Mouse (Mus musculus) MEL-GATA-1-ER (cell line): Measurements from ENCODE around the gene Ttc13.

Experiments used
- DNase-seq: peaks from one replicate; pipeline ENCODE4 v3.0.0-alpha.2; 2012; ENCODE audit warnings: low read depth; ENCODE audit errors: extremely low read depth

Gene Ttc13

DNA sequence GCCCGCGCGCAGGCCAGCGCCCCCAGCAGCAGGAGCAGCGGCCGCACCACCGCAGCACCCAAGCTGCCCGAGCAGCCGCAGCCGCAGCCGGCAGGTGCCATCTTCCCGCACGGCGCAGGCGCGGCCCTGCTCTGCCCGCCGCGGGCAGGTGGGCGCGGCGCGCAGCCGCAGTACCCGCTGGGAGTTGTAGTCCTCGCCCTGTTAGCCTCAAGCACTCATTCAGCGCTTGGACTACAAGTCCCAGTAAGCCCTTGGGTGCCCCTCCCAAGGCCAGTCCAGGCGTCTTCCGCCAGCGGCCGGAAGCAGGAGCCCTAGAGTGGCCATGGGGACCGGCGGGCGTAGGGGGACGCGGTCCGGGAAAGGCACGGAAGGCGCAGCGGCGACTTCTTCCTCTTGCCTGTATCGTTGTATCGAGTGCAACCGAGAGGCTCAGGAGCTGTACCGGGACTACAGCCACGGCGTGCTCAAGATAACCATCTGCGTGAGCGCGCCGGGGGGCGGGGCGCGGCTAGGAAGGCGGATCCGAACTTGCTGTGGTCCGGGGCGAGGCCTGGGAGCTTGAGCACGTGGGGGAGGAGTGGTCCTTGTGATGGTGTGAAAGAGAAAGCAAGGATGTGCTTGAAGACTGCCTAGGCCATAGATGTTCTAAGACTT lies at the start of gene Ttc13, which contains the start of gene Arv1:
Gene Ttc13, minus strand, starts transcription at position 122 of the 654 bp plus-strand sequence.
Gene Arv1, plus strand, starts transcription at position 278 of the 654 bp plus-strand sequence.
- peak; percentile 96 for DNase-seq

DNA sequence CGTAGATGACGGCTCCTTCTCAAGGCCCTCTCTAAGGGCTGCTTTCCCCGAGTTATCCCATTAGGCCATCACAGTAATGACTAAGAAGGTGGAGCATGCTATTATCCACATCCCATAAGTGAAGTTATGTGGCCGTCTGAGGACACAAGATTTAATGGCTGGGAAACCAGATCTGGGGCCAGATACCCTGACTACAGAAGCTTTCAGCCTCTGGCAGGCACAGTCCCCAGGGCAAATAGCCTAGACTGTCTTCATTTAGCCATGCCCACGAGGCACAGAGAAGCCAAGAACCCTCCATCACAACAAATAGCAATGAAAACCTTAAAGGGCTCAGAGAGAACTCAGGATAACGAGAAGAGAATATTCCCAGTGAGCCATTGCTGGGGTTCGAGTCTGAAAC lies 41.3 kb upstream of the Ttc13 start:
- no peak for DNase-seq

DNA sequence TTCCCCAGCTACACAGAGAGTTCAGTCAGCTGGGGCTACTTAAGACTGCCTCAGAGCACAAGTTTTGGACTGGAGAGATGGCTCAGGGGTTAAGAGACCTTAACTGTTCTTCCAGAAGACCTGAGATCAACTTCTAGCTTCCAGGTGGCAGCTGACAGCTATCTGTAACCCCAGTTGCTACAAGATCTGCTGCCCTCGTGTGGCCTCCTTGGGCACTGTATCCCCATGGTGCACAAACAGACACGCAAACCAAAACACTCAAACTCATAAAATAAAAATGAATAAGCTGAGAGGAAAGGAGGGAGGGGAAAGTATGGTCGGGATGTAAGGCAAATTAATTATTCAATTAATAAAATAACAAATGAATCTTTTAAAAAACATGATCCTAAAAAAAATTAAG lies 36.8 kb upstream of the Ttc13 start:
- peak; percentile 25 for DNase-seq

DNA sequence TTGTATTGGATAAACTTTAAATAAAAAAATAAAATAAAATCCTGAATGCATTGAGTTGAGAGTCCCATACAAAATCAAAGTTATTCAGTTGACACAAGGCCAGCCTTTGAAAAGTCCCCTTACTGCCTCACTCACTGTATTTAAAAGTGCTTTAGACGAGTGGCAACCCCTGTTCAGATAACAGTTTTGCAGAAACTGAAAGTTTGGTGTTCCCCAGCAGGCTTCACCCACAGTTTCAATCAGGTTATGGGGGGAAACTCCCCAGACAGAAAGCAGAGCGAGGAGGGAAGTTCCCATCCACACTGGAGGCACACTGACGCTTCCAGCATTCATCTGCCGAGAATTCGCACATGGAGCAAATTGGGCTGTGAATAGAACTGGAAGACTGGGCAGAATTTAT lies 34.8 kb upstream of the Ttc13 start:
- no peak for DNase-seq

DNA sequence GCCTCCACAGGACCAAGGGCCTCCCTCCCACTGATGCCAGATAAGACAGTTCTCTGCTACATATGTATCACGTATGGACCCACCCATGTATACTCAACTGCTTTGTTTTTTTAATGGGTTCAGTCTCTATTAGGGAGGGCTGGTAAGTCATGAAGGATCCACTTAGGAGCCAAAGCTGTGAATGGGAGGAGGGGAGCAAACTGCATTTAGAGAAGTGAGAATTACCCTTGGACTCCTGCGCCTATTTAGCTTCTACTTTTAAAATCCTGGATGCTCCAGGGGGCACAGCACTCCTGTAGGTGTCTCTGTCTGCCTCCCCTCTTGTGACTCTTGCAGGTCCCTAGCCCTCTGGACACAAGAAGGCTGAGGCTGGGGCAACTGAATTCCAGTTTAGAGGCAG lies 34.4 kb upstream of the Ttc13 start:
- no peak for DNase-seq

DNA sequence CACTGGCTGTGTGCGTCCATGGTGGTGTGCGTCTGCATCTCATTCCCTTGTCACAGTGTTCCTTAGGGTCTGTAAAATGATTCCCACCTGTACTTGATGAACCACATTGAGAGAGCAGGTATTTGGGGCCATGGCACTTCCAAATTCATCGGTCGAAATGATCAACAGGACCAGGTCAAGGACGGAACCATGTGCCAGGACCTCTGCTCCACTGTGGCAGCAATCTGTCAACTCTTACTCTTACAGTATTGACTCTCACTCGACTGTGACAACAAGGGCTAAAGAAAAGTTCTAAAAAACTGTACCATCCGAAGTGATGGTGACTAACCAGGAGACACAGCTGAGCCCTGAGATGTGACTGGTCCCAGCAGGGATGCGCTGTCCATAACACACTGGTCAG lies 33.7 kb upstream of the Ttc13 start:
- no peak for DNase-seq

DNA sequence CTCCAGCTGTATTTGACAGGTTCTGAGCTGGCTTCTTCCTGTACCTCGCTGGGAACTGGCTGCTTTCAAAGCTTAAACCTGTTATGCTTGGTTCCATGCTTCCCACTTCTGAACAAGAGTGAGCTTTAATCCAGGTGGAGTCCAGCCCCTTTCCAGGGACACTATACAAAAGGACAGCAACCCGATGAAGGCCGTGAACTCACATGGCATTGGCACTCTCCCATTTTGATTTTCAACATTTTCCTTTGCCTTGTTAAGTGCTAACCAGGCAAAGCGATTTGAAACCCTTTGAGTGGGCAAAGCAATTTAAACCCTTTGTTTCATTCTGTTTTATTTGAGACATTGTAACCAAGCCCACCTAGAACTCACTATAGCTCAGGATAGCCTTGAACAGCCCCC lies 33.0 kb upstream of the Ttc13 start:
- DNase-seq: no peak

DNA sequence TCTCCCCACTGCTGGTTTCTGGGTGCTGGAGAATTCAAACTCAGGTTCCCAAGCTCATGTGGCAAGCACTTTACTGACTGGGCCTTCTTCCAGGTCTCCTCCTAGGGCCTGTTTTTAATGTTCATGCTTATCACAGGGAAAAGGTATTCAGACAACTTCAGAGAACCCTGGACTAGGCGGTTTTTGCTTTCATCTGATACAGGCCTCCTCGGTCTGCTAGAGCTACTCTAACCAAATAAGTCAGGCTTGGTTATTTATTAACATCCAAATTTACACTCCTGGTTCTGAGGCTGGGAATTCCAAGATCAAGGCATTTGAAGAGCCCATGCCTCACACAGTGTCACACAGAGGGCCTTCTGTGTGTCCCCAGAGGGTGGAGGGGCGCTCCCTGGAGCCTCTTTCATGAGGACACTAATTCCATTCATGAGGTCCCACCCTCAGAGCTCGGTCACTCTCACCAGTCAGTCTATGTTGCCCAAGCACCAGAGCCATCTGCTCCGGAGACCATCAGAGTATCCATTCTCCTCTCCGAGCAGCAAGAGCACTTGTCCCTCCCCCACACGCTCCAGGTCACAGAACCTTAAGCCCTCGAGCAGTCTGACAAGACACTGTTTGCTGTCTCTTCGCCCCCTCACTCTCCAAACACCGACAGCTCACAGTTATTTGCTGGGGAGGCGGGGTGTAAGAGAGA lies 32.5 kb upstream of the Ttc13 start:
- no peak for DNase-seq

DNA sequence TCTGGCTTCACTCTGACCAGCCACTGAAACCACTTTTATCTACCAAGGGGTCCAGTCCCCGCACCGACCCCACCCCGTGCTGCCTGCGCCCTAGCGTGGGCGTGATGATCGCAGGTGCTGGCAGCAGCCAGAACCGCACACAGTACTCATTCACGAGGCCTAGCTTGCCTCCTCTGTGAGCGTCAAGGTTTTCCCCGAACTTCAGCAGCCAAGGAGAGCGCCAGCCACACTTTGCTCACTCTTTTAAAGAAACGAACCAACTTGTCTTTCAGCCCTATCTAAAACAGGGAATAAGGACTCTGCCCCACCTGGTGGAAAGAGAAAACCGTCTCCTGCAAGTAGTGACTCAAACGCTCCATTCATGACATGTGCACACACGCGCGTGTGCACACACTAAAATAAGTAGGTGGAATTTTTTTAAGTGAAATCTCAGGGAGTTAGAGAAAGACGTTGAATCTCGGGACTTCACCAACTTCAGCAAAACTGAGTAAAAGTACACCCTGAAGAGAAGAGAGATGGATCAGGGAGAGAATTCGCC lies 30.6 kb upstream of the Ttc13 start:
- DNase-seq: no peak

DNA sequence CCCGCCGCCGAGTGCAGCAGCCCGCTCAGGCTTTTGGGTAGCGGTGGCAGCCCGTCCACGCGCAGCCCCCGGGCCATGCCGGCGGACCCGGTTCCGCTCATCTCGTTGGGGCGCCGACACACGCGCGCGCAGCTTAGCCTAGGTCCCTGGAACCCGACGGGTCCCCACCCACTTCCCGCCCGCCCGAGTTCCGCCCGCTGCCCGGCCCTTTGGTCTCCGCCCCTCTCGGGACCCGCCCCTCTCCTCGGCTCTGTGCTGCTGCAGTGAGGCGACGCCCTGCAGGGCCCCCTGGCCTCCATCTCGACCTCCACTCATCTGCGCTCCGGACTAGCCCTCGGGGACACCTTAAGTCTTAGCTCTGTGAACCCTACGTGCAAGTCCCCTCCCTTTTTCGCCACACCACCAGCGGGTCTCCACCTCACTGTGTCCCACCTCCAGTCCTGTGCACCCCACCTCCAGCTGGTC lies 30.0 kb upstream of the Ttc13 start, which contains the start of gene Fam89a:
Gene Fam89a, minus strand, starts transcription at position 124 of the 465 bp plus-strand sequence.
- DNase-seq: peak; percentile 27

DNA sequence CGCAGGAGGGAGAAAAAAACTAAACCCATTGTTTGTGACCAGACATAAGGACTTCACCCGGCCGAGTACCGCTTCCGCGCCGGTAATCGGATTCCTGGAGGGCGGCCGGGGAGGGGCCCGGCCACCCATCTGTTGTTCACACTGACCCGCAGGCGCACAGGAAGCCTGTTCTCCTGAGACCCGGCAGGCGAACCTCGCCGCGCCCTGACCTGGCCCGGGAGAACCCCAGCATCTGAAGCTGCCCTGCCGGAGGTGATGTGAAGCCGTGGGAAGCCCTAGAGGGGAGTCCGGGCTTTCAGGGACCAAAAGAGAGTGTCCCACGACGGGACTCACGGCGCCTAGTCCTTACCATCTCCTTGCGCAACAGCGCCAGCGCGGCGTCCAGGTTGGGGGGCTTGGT lies 29.4 kb upstream of the Ttc13 start:
- DNase-seq: no peak

DNA sequence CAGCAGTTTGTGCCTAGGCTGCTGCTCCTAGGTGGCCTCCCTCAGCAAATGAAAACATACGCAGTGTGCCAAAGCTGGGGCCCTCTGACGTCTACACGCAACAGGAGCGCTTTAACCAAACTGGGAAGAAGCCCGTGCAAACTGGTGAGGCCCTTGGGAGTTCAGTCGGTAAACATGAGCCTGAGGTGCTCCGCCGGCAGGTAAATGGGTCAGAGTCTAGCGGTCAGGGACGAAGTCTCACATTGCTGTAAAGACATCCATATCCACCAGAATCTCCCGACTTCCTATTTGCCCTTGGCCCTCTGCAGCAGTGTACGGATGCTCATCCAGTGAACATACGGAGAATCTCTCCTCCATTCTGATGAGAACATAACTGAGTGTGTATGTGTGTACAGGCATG lies 24.9 kb upstream of the Ttc13 start:
- no peak for DNase-seq

DNA sequence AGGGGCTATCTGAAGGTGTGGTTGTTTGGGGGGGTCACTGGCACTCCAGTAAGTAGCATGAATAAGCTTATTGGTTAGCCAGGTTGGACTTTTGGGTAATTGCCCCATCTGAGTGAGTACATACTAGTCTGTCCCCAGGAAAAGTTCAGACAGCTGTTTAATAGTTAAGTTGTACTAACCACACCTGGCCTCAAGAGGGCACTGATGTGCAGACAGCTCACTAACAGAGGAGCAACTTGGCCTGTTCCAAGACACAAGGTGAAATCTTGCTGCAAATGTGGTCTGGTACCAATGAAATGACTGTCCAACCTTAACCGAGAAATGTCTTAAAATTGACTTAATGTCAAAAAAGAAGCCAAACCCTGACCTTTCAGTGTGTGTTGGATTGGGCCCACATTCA lies 17.5 kb upstream of the Ttc13 start:
- DNase-seq: no peak

DNA sequence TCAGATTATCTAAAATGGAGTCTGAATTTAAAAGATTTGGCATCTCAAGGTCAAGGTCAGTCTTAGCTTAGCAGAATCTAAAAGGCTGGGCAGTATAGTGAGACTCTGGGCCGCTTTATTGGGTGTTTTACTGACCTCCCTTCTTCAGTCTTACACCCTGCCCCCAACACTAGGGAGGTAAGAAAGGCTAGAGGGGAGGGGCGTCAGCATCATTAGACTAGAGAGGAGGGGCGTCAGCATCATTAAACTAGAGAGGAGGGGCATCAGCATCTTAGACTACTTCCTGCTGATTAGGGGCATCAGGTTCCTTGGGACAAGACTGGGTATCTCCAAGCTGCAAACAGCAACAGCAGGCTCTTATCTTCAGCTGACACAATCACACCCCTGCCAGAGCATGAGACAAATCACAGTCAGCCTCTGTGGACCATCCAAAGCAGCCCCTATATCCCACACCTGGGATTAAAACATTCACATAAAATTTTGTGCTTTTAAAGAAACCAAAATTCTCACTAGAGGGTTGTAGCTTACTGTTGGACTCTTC lies 13.7 kb upstream of the Ttc13 start:
- DNase-seq: no peak

DNA sequence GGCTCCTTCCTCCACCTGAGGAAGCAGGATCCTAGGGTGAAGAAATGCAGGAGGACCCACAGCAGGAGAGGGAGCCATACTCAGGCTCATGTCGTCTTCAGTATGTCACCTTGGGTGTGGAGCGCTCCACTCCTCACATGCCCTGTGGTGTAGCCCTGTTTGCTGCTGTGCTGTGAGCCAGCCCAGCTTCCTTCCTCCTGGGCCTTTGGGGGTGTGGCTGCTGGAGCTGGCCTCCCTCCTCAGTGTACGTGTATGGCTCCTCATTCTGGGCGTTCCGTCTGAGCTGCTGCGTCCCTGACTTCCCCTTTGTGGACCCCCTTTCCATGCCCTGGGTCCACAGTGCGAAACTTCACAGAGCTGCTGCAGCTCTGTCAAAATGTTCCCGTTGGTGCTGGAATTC lies 11.0 kb upstream of the Ttc13 start:
- DNase-seq: no peak

DNA sequence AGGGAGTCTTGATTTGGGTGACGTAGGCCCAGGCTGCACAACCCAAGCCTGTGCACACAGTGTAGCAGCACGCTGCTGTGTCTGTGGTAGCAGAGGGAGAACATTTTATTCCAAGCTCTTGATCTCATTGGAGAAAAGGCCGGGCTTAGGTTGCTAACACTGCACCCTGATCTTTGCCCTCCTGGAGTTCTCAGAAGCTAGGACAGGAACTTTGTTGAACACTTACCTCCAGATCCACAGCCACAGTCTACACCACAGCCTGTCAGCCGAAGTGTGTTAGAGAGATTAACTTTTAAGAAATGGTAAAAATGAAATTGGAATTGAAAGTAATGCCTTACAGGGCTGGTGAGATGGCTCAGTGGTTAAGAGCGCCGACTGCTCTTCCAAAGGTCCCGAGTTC lies 2.5 kb upstream of the Ttc13 start:
- no peak for DNase-seq

DNA sequence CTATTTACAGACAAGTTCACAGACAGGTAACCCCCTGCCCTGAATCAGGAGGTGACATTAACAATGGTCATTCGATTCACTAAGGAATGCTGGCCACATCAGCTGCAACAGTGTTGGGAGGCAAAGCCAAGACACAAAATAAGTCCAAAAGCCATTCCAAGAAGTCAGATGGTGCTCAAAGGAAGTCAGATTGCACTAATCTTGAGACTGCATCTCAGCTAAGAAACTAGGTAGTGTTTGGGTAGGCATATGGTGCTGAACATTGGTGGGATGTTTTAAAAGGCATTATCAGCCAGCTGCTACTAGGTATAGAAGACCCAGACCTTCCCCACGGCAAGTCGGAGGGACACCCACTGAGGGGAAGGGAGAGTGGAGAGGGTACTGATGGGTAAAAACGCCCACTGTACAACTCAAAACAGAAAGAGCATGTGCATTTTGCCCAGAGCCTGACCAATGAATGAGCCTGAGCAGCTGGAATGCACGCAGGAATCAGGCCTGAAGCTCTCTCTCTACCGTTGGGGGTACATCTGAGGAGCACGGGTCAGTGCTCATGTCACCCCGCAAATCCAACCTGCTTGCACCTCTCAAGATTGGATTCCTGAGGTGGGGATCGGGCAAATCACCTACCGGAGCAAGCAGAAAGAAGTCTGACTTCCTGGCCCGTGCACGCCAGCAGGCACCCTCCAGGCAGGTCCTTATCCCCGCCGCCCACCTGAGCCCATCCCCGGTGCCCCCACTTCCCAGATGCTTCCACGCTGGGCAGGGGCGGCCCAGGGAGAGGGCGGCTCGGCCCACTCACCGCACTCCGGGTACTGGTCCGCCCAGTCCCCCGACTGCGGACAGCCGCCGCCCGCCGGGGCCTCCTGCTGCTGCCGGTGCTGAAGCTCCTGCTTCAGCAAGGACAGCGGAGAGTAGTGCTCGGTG lies 583 bp downstream of the Ttc13 start:
- peak; percentile 24 for DNase-seq

DNA sequence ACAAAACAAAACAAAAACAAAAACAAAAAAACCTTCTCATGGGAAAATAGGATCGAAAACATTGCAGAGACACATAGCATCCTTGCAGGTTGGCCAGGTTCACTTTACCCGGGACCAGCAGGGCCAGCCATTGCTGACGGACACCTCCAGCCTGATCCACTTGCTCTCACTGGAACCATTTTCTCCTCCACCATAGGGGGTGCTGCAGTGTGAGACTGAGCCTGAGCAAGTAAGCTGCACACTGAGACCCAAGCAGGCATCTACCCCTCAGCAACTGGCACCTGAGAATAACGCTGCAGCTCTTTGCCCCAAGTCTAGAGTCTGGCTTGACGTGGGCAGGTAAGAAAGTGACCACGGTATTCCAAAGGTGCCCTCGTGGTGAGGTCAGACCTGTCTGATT lies 1.6 kb downstream of the Ttc13 start:
- peak; percentile 6 for DNase-seq

DNA sequence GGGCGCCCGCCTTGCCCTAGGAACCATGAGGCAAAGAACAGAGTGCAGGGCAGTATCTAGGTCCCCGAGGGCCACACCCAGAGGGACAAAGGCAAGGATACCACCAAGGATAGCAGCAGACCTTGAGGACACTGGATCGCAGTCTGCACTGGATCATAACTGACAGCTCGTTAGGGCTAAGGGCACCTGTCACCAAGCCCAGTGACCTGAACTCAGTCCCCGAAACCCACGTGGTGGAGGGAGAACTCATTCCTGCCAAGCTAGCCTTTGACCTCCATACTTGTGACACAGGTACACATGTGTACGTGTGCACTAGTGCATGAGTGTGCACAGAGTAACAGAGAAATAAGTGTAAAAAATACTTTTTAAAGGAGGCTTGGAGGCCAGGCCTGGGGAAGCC lies 6.0 kb downstream of the Ttc13 start:
- DNase-seq: no peak

DNA sequence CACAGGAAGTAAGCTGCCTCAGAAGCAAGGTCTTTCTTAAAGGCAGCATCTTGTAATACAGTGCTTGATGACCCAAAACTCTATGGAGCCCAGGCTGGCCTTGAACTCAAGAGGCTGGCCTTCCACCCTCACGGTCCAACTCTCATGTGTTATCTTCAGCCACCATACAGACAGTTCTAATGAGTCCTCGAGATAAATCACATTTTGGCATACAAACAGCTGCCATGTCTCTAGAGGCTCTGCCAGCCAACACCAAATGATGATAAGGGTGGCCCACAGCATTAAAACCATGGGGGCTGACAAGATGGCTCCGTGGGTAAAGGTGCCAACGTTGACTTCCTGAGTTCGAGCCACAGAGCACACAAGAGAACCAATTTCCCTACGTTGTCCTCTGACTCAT lies 8.6 kb downstream of the Ttc13 start:
- no peak for DNase-seq

DNA sequence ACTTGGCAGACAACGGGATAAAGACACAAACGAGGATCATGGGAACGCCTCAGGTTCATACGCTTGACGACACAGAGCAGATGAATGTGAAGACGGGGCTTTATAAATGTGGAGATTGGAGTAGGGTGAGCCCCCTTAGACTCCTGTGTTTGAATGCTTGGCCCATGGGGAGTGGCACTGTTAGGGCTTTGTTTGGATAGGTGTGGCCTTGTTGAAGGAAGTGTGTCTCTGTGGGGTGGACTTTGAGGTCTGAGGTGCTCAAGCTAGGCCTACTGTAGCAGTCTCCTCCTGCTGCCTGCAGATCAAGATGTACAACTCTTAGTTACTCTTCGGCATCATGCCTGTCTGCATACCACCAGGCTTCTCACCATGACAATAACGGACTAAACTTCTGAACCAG lies 16.0 kb downstream of the Ttc13 start:
- DNase-seq: no peak
